Mouse (Mus musculus): ENCODE results near the gene Cnnm4. TPM values are rescaled to one million over a fixed set of nuclear protein-coding genes. Genes with fewer than 3 reads are reported as not detected.

The Cnnm4 gene
- polyA plus RNA-seq, 1 experiment from 2014 or later, result 40.2 TPM

Small RNA genes lying within 50 kb of the gene (microRNA-seq; reads per million reads assigned to microRNA genes)
- gene Gm47280, result not detected

Other genes starting within 250 kb of the Cnnm4 start
- gene Uggt1, start 226.9 kb upstream of the Cnnm4 start, polyA plus RNA-seq (2015; fragmentation: Nextera tagmentation; extraction: Ambion mirVana), result 44.6 and 49.5 TPM in 2 replicates
- 29.6 and 31.0 TPM in 2 replicates for gene Neurl3, start 196.9 kb upstream of the Cnnm4 start, polyA plus RNA-seq (2015; fragmentation: Nextera tagmentation; extraction: Ambion mirVana)
- 4.1 and 4.8 TPM in 2 replicates for gene Arid5a, start 163.9 kb upstream of the Cnnm4 start, polyA plus RNA-seq (2015; fragmentation: Nextera tagmentation; extraction: Ambion mirVana)
- 33.3 and 33.8 TPM in 2 replicates for gene Kansl3, start 102.4 kb upstream of the Cnnm4 start, polyA plus RNA-seq (2015; fragmentation: Nextera tagmentation; extraction: Ambion mirVana)
- 0.50 and 0.66 TPM in 2 replicates for gene Fer1l5, start 99.3 kb upstream of the Cnnm4 start, polyA plus RNA-seq (2015; fragmentation: Nextera tagmentation; extraction: Ambion mirVana)
- gene Lman2l, start 26.3 kb upstream of the Cnnm4 start, polyA plus RNA-seq (2015; fragmentation: Nextera tagmentation; extraction: Ambion mirVana), result 29.8 and 32.1 TPM in 2 replicates
- gene Cnnm3, start 40.2 kb downstream of the Cnnm4 start, polyA plus RNA-seq (2015; fragmentation: Nextera tagmentation; extraction: Ambion mirVana), result 2.1 and 2.3 TPM in 2 replicates
- gene Ankrd23, start 65.3 kb downstream of the Cnnm4 start, polyA plus RNA-seq (2015; fragmentation: Nextera tagmentation; extraction: Ambion mirVana), result 12.7 and 14.6 TPM in 2 replicates
- gene Gm42417, start 67.8 kb downstream of the Cnnm4 start, polyA plus RNA-seq (2015; fragmentation: Nextera tagmentation; extraction: Ambion mirVana), result 0.37 TPM in 1 of 2 replicates, not detected in the other
- gene Ankrd39, start 75.8 kb downstream of the Cnnm4 start, polyA plus RNA-seq (2015; fragmentation: Nextera tagmentation; extraction: Ambion mirVana), result 23.6 and 26.8 TPM in 2 replicates
- 7.4 and 7.9 TPM in 2 replicates for gene Sema4c, start 86.7 kb downstream of the Cnnm4 start, polyA plus RNA-seq (2015; fragmentation: Nextera tagmentation; extraction: Ambion mirVana)
- 0.54 and 0.73 TPM in 2 replicates for gene Fam178b, start 211.6 kb downstream of the Cnnm4 start, polyA plus RNA-seq (2015; fragmentation: Nextera tagmentation; extraction: Ambion mirVana)
- gene Cox5b, start 219.8 kb downstream of the Cnnm4 start, polyA plus RNA-seq (2015; fragmentation: Nextera tagmentation; extraction: Ambion mirVana), result 940 and 946 TPM in 2 replicates
- gene 4933424G06Rik, start 238.5 kb downstream of the Cnnm4 start, polyA plus RNA-seq (2015; fragmentation: Nextera tagmentation; extraction: Ambion mirVana), result 0.12 TPM in 1 of 2 replicates, not detected in the other
- 94.8 and 98.3 TPM in 2 replicates for gene Actr1b, start 242.8 kb downstream of the Cnnm4 start, polyA plus RNA-seq (2015; fragmentation: Nextera tagmentation; extraction: Ambion mirVana)

All from intestine, embryonic 16.5 days (tissue).